Mouse (Mus musculus) lung, adult 2 months (tissue): ENCODE measurements around the gene Csnk1g1.

Experiments
- CTCF ChIP-seq: fragments of 200-500 bp; IDR thresholded peaks from 2 replicates; pipeline ENCODE4 v1.5.1; 2011; ENCODE audit warnings: mild to moderate bottlenecking, low read length, control low read depth; ENCODE audit not compliant: insufficient read depth
- POLR2A ChIP-seq: fragments of 200-500 bp; IDR thresholded peaks from 2 replicates; pipeline ENCODE4 v1.6.1; 2011; ENCODE audit warnings: low read depth, mild to moderate bottlenecking, control low read depth, low read length, borderline replicate concordance; ENCODE audit errors: extremely low read depth

- TF ChIP-seq POLR2A (no peak), CTCF (no peak)
These were observed 99.0 kb downstream of the Csnk1g1 start for GRCm38 (mm10) chr9:66007603-66008202.
